In the genomic region with DNA sequence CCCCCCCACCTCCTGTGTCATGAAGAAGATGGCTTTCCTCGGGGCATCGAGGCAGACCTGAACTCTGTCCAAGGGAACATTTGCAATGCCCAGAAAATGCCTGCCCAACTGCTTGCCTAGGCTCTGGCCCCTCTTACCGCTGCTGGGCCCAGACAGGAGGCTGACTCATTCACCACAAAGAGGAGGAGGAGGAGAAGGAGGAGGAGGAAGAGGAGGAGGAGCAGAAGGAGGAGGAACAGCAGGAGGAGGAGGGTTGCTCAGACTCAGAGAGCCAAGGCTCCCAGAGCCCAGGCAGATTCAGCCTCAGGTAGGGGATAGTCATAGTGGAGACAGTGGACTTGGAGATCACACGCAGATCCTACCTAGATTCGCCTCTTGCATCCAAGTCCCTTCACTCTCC, we compare ENCODE assay signal across 8 mouse cellular contexts. TPM values are rescaled to one million over a fixed set of nuclear protein-coding genes. Genes with fewer than 3 reads are reported as not detected.
DNase-seq lines count a peak whose midpoint lies in the region; ATAC-seq and TF ChIP-seq lines count a peak whose summit lies in the region.

No protein-coding gene starts in this region.

- H3K27me3 ChIP-seq in heart, embryonic 11.5 days (ENCODE audit: control insufficient read depth, insufficient read depth, low read length) = peaks cover 47% of the 10 kb centered on the region
- peaks cover 71% of the 10 kb centered on the region for H3K27me3 ChIP-seq in CH12.LX (replicated peaks)
- H3K27me3 ChIP-seq in hindbrain, embryonic 15.5 days = peaks cover 25% of the 10 kb centered on the region
- H3K27me3 ChIP-seq in lung, postnatal 0 days (replicated peaks; ENCODE audit: insufficient read depth, low read length) = no peaks in the 10 kb centered on the region

- TF ChIP-seq CTCF in CH12.LX (conservative IDR thresholded peaks at IDR 0.05 in 1 of 2, IDR thresholded peaks at IDR 0.05 in 1 of 2; ENCODE audit: low read depth in 2 of 2, low read length in 2 of 2) = no peak
- TF ChIP-seq CTCF in lung, postnatal 0 days (IDR thresholded peaks at IDR 0.05) = no peak

- intact Hi-C loops in left cerebral cortex, postnatal 10 days (cut with DNase I) = no loop called here

- H3K79me2 ChIP-seq in CH12.LX (replicated peaks; ENCODE audit: control insufficient read depth, extremely low read depth, insufficient read depth, poor library complexity, severe bottlenecking) = no peaks in the 10 kb centered on the region

- no peak for TF ChIP-seq POLR2A in CH12.LX (IDR thresholded peaks at IDR 0.05; ENCODE audit: low read depth, low read length)

- TF ChIP-seq RAD21 in CH12.LX (IDR thresholded peaks at IDR 0.05; ENCODE audit: low read depth, low read length) = no peak

- WGBS in heart, embryonic 11.5 days (ENCODE audit: insufficient replicate concordance) = 45% methylated on average over 5 of the region's 5 CpGs
- 56% methylated on average over 5 of the region's 5 CpGs for WGBS in hindbrain, embryonic 15.5 days
- 38% methylated on average over 5 of the region's 5 CpGs for WGBS in lung, postnatal 0 days

- H3K4me3 ChIP-seq in heart, embryonic 11.5 days (ENCODE audit: low read depth, low read length) = no peak overlapping the region
- peak overlapping the region in 1 of 3 experiments; percentile 61 for H3K4me3 ChIP-seq in CH12.LX (replicated peaks in 1 of 3; ENCODE audit: low read depth in 2 of 3, low read length in 2 of 3, poor library complexity in 1 of 3)
- H3K4me3 ChIP-seq in hindbrain, embryonic 15.5 days = no peak overlapping the region
- peak overlapping the region; percentile 46 for H3K4me3 ChIP-seq in lung, postnatal 0 days (ENCODE audit: low read depth, low read length)

- H3K36me3 ChIP-seq in heart, embryonic 11.5 days (ENCODE audit: control insufficient read depth, insufficient read depth, low read length) = no peaks in the 10 kb centered on the region
- H3K36me3 ChIP-seq in CH12.LX (replicated peaks in 1 of 2; ENCODE audit: control insufficient read depth in 1 of 2, insufficient read depth in 1 of 2, low read length in 1 of 2) = no peaks in the 10 kb centered on the region
- no peaks in the 10 kb centered on the region for H3K36me3 ChIP-seq in hindbrain, embryonic 15.5 days
- no peaks in the 10 kb centered on the region for H3K36me3 ChIP-seq in lung, postnatal 0 days (ENCODE audit: insufficient read depth, low read length)

- no peaks in the 10 kb centered on the region for H3K9me3 ChIP-seq in heart, embryonic 11.5 days (replicated peaks; ENCODE audit: control insufficient read depth, low read length)
- peaks cover 2% of the 10 kb centered on the region for H3K9me3 ChIP-seq in CH12.LX (replicated peaks; ENCODE audit: low read length)
- H3K9me3 ChIP-seq in hindbrain, embryonic 15.5 days = no peaks in the 10 kb centered on the region
- H3K9me3 ChIP-seq in lung, postnatal 0 days (ENCODE audit: low read length) = no peaks in the 10 kb centered on the region

- H3K9ac ChIP-seq in heart, embryonic 11.5 days (ENCODE audit: low read depth, low read length) = no peak overlapping the region
- no peak overlapping the region for H3K9ac ChIP-seq in CH12.LX (ENCODE audit: insufficient read depth, low read depth)
- no peak overlapping the region for H3K9ac ChIP-seq in hindbrain, embryonic 15.5 days
- H3K9ac ChIP-seq in lung, postnatal 0 days (replicated peaks; ENCODE audit: low read depth) = no peak overlapping the region

- no peak for DNase-seq in heart, postnatal 4 days
- DNase-seq in CH12.LX (ENCODE audit: extremely low read depth) = peak; percentile 31
- peak; percentile 62 for DNase-seq in lung, postnatal 0 days (ENCODE audit: low spot score)
- DNase-seq in left cerebral cortex, postnatal 10 days (ENCODE audit: extremely low spot score in 1 of 2, low spot score in 2 of 2) = no peak
- DNase-seq in layer of hippocampus, adult 8-10 months (ENCODE audit: low spot score in 2 of 2) = no peak
- no peak for DNase-seq in spleen, postnatal 4 days (ENCODE audit: low spot score in 2 of 2)

- no peak for ATAC-seq in heart, embryonic 11.5 days (replicated peaks; ENCODE audit: insufficient number of reproducible peaks, low FRiP score, low TSS enrichment)
- ATAC-seq in hindbrain, embryonic 15.5 days (ENCODE audit: low FRiP score, low read depth) = no peak
- 0 out of 2 replicates have a peak, but pooled peaks have one; percentile 22 for ATAC-seq in lung, postnatal 0 days

- dilution Hi-C loops in CH12.LX (cut with MboI; ENCODE audit: extremely low pct_ligation_motif_present, extremely low pct_unique_long_range_greater_than_20kb, low sequenced_read_pairs) = no loop called here

- H3K27ac ChIP-seq in heart, embryonic 11.5 days (ENCODE audit: low read depth, low read length) = no peak overlapping the region
- no peak overlapping the region for H3K27ac ChIP-seq in CH12.LX (ENCODE audit: insufficient read depth, low read depth)
- H3K27ac ChIP-seq in hindbrain, embryonic 15.5 days (replicated peaks) = no peak overlapping the region
- H3K27ac ChIP-seq in lung, postnatal 0 days (ENCODE audit: low read length) = no peak overlapping the region

- TF ChIP-seq EP300 in CH12.LX (IDR thresholded peaks at IDR 0.05; ENCODE audit: low read length) = no peak; the same call in 1 of the 2 replicates
- no peak for TF ChIP-seq EP300 in lung, postnatal 0 days (IDR thresholded peaks at IDR 0.05)

- in situ Hi-C loops in CH12.LX (cut with MboI; ENCODE audit: low pct_ligation_motif_present, low pct_unique_long_range_greater_than_20kb, low sequenced_read_pairs) = no loop called here

- peak overlapping the region; percentile 93 for H3K4me2 ChIP-seq in heart, embryonic 11.5 days
- peak overlapping the region; percentile 71 for H3K4me2 ChIP-seq in CH12.LX (ENCODE audit: insufficient read depth, low read depth, poor library complexity, severe bottlenecking)
- peak overlapping the region; percentile 79 for H3K4me2 ChIP-seq in hindbrain, embryonic 15.5 days
- H3K4me2 ChIP-seq in lung, postnatal 0 days (replicated peaks; ENCODE audit: low read depth, low read length) = peak overlapping the region; percentile 82

- peaks cover 11% of the 10 kb centered on the region for H3K4me1 ChIP-seq in heart, embryonic 11.5 days (ENCODE audit: control insufficient read depth, insufficient read depth, low read length)
- H3K4me1 ChIP-seq in CH12.LX (ENCODE audit: control insufficient read depth in 1 of 2, insufficient read depth in 2 of 2) = peaks cover 9 to 32% of the 10 kb centered on the region in 2 experiments
- peaks cover 16% of the 10 kb centered on the region for H3K4me1 ChIP-seq in hindbrain, embryonic 15.5 days (replicated peaks)
- no peaks in the 10 kb centered on the region for H3K4me1 ChIP-seq in lung, postnatal 0 days (ENCODE audit: insufficient read depth, low read depth, low read length)

TF ChIP-seq in CH12.LX, 34 proteins besides CTCF, POLR2A, EP300 and RAD21:
- TF ChIP-seq PAX5 (IDR thresholded peaks at IDR 0.05; ENCODE audit: low read length) (no peak), MAFK (IDR thresholded peaks at IDR 0.05; ENCODE audit: insufficient replicate concordance, low read length) (no peak), USF2 (conservative IDR thresholded peaks at IDR 0.05; ENCODE audit: low read depth, low read length) (no peak), KAT2A (IDR thresholded peaks at IDR 0.05; ENCODE audit: insufficient replicate concordance, low read length) (no peak), ZKSCAN1 (IDR thresholded peaks at IDR 0.05; ENCODE audit: borderline replicate concordance, low read depth, low read length) (no peak), ZNF384 (IDR thresholded peaks at IDR 0.05; ENCODE audit: low read depth, low read length) (no peak), JUN (IDR thresholded peaks at IDR 0.05; ENCODE audit: insufficient read depth, low read depth, low read length) (no peak), CHD1 (IDR thresholded peaks at IDR 0.05; ENCODE audit: low read depth, low read length) (no peak), IRF4 (IDR thresholded peaks at IDR 0.05; ENCODE audit: low read depth, low read length) (no peak), HCFC1 (IDR thresholded peaks at IDR 0.05; ENCODE audit: low read depth, low read length) (no peak)

RNA-seq across cellular contexts. Expression of a gene that starts 3.2 kb away (rescaled TPM):
- 0.62 and 0.72 TPM in 2 replicates for polyA plus RNA-seq in heart, embryonic 11.5 days (2014; fragmentation: Nextera tagmentation; extraction: Ambion mirVana)
- total RNA-seq in heart, postnatal 4 days (2021) = 1 to 10 TPM; 2.8 to 3.0 TPM
- 0.63 and 0.68 TPM in 2 replicates for total RNA-seq in CH12.LX (2012; rRNA removed)
- 0.52 and 0.61 TPM in 2 replicates for total RNA-seq in CH12.LX (2014; rRNA removed)
- 1.3 and 1.7 TPM in 2 replicates for polyA plus RNA-seq in CH12.LX (2012; ENCODE audit: insufficient read length, low read depth)
- polyA plus RNA-seq in hindbrain, embryonic 15.5 days (2015; fragmentation: Nextera tagmentation; extraction: Ambion mirVana) = 0.09 and 0.32 TPM in 2 replicates
- polyA plus RNA-seq in lung, postnatal 0 days (2015; fragmentation: Nextera tagmentation; extraction: Ambion mirVana) = 2.6 TPM in 2 replicates
- under 1 TPM; 0.14 to 0.36 TPM for total RNA-seq in left cerebral cortex, postnatal 10 days (2021)
- total RNA-seq in layer of hippocampus, adult 8-10 months (2022) = under 1 TPM; 0.23 to 0.64 (median 0.50) TPM

RNA-seq across cellular contexts. Expression of a gene that starts 56.8 kb away (rescaled TPM):
- polyA plus RNA-seq in heart, embryonic 11.5 days (2014; fragmentation: Nextera tagmentation; extraction: Ambion mirVana) = 30.1 and 34.9 TPM in 2 replicates
- 10 to 100 TPM; 20.5 to 20.6 TPM for total RNA-seq in heart, postnatal 4 days (2021)
- total RNA-seq in CH12.LX (2012; rRNA removed) = 16.9 and 25.7 TPM in 2 replicates
- 21.2 and 25.5 TPM in 2 replicates for total RNA-seq in CH12.LX (2014; rRNA removed)
- 17.9 and 18.5 TPM in 2 replicates for polyA plus RNA-seq in CH12.LX (2012; ENCODE audit: insufficient read length, low read depth)
- 58.3 and 60.5 TPM in 2 replicates for polyA plus RNA-seq in hindbrain, embryonic 15.5 days (2015; fragmentation: Nextera tagmentation; extraction: Ambion mirVana)
- 30.3 and 36.7 TPM in 2 replicates for polyA plus RNA-seq in lung, postnatal 0 days (2015; fragmentation: Nextera tagmentation; extraction: Ambion mirVana)
- 10 to 100 TPM; 13.0 to 17.2 TPM for total RNA-seq in left cerebral cortex, postnatal 10 days (2021)
- 10 to 100 TPM; 32.1 to 41.9 (median 39.0) TPM for total RNA-seq in layer of hippocampus, adult 8-10 months (2022)

Comparison
In these comparisons a context has a peak if more than half of its experiments do, and no peak if none do; other contexts are left out.
1. DNase-seq: peak in CH12.LX (single experiment) and lung, postnatal 0 days (single experiment); none in heart, postnatal 4 days (single experiment), left cerebral cortex, postnatal 10 days (0 of 2), layer of hippocampus, adult 8-10 months (0 of 2) and spleen, postnatal 4 days (0 of 2).
2. Peak in every context shown above with its lines, with median percentiles within 50 percentile points of each other: H3K4me2 ChIP-seq.